Mouse (Mus musculus) left cerebral cortex, postnatal 4 days (tissue): ENCODE data around the gene Zfp931. TPM values are rescaled to one million over a fixed set of nuclear protein-coding genes. Genes with fewer than 3 reads are reported as not detected.
"Not testable (repeated sequence)": the region's sequence is repeated elsewhere in the genome, so short reads cannot be mapped to it uniquely, and the experiment has no call there.

Experiments
- DNase-seq: peaks from one replicate; pipeline ENCODE4 v3.0.0-alpha.2; 2022
- intact Hi-C: fragments of 180-260 bp; cut with DNase I; formaldehyde crosslinking; loops from one replicate; pipeline ENCODE4 v1.15.1; 2025
- total RNA-seq, 2 experiments: library from RNA; stranded (reverse); gene quantifications; 2 replicates each; pipeline ENCODE4 v1.2.3; 2021

Zfp931 gene
- 10 to 100 TPM; 12.4 to 13.2 TPM for total RNA-seq

DNA sequence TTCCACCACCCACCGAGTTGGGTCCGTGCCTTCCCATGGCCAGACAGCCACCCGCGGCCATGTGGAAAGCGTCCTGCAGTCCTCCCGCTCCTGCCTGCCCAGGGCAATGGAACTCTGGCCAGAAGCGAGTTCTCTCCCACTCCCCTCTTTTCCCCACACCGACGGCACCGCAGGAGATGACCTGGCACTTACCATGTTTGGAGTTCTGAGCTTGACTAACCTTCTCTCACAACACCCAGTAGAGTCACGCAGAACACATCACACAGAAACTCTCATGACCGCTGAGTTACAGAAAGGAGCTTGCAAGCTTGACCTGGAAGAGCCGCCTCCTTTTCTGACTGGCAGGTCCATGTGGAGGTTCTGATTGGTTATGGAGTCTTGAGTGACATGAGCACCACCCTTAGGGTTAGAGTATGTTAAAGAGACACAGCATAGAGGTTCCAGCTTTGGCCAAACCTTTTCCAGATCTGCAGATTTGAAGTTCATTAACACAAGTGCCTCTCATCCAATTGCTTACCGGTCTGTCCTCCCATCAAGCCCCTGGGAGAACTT is at the start of gene Zfp931:
Gene Zfp931, minus strand, starts transcription at position 311 of the 552 bp plus-strand sequence.
- intact Hi-C loops, DNase-seq: not testable (repeated sequence)

- intact Hi-C loops, result no loop called here
Observed at GRCm38 (mm10) chr2:178126041-178126820, 48.0 kb upstream of the Zfp931 start.

GRCm38 (mm10) chr2:178125427-178125826 is 47.2 kb upstream of the Zfp931 start:
- DNase-seq, result no peak
- intact Hi-C loops, result no loop called here

More at GRCm38 (mm10) chr2:178126041-178126820, 48.0 kb upstream of the Zfp931 start:
- no peak for DNase-seq

GRCm38 (mm10) chr2:178123466-178123865 is 45.2 kb upstream of the Zfp931 start:
- intact Hi-C loops, result no loop called here
- no peak for DNase-seq

DNA sequence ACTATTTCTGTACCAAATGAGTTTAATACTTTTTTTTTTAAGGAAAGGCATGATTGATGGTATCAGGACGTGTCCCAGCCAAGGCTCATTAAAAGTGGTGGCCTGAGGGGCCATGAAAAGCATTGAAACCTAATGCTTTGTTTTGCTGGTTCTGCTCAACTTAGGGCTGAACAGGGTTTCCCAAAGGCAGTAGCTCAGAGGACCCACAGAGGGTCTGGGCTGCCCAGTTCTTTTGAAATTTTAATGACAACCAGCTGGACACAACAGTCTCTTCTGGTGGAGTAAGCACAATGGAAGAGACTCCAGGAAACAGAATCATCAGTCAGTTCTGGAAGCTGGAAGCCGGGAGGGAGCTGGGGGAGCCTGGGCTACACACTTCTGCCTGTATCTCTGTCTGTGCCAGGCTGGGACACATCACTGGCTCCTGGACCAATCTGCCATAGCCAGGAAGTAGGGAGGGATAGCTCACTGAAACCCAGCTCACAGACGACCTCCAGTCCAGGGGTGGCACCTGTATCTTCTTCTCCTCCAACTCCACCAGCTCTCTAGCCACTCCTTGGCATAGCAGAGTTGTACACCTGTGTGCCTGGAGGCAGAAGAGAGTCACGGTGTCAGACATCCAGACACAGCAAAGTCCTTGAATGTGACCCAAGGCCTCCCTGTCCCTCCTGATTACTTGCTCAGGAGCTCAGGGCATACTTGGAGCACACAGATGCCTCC is 43.8 kb upstream of the Zfp931 start:
- intact Hi-C loops, result no loop called here
- no peak for DNase-seq

DNA sequence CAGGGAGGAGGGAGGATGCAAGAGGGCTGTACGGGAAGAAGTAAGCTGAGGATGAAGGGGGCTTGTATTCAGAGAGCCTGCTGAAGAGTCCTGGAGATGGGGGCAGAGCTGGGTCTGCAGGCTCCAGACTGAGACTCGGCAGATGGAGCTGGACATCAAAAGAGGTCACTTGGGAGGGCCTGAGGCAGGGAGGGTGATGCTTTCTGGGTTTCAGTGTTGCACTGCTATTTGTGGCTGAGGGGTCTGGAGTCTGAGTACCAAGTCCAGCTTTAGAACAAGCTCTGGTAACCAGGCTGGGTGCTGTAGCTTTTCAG is 43.1 kb upstream of the Zfp931 start:
- intact Hi-C loops, result no loop called here
- no peak for DNase-seq

DNA sequence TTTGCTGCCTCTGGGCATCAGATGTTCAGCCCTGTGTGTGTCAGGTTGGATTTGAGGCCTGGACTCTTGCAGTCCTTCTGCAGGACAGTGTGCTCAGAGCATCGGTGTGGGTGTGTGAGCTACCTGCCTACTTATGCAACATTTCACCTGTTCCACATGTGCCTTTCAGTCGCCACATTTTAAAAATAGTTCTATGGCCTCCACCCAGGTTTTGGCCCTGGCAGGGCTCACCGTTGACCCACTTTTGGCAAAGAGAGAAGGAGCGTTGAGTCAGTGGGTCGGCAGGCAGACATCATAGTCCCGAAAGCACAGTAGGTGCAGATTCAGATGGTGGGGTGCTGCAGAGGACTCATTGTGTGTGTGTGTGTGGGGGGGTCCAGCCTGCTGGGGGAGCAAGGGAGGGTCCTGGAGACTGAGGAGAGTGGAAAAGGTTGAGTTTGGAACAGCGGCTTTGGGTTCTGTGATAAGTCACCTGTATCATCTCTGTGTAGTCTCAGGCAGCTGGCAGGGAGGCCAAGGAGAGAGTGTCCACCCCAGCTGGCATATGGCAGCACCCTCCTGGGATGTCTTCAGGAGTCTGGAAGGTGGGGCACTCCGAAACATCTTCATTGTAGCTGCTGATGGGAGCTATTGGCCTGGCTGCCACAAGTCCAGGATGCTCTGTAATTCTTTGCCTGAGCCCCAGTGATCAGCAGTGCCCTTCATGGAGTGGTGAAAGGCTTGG is 42.5 kb upstream of the Zfp931 start:
- intact Hi-C loops, result no loop called here
- DNase-seq, result no peak

DNA sequence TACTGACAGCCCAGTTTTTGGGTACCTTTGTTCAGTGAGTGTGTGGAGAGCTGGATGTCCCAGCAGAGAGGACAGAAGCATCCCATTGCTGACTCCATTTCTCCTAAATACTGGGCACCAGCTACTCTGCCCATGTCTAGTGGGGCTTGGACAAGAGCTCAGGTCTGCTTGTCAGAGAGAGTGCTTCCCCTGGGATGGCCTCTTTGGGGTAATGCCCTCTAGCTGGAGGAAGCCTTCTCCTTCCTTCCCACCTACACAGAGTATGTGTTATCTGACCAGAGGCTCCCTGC is 42.0 kb upstream of the Zfp931 start:
- no peak for DNase-seq
- intact Hi-C loops, result no loop called here

DNA sequence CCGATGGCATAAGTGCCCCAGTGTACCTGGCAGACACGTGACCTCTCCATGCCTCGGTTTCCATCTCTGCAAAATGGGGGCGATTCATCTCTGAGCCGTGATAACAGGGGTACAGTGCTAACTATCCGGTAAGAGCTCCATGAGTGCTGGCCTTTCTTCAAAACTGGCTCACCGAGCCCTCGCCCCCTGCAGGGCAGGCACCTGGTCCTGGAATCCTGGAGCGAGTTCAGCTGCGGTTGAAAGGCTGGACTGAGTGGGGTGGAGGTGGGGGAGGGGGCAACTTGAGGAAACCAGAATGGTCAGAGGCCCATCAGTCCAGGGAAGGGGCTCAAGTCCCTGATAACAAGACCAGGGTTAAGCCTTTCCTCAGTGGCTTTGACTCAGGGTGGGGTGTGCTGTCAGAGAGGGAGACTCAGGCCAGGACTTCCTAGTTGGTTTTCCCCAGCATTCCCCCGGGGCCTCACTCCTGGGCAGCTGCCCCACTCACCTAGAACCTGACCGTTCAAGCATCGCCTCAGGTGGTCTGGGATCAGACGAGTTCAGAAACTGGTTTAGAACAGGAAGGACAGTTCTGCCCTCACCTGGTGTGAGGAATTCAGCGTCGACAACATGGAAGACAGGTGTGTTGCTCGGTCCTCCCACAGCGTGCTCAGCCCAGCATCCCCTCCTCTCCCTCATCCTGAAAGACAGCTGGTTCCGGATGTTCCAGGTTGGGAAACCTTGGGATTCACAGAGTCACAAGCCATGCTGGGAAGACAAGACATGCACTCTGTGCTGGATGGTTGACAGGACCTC is 41.5 kb upstream of the Zfp931 start:
- no peak for DNase-seq
- intact Hi-C loops, result no loop called here

GRCm38 (mm10) chr2:178118801-178119560 is 40.7 kb upstream of the Zfp931 start, which contains the start of gene Phactr3:
Phactr3 (plus strand) TSS chr2:178118975.
- no peak for DNase-seq
- intact Hi-C loops, result no loop called here

- intact Hi-C loops, result no loop called here
- peak; percentile 51 for DNase-seq
Observed at GRCm38 (mm10) chr2:178117946-178118345, 39.7 kb upstream of the Zfp931 start.

- peak; percentile 64 for DNase-seq
- intact Hi-C loops, result no loop called here
Observed at GRCm38 (mm10) chr2:178101957-178102356, 23.7 kb upstream of the Zfp931 start.

- intact Hi-C loops, result no loop called here
- peak; percentile 56 for DNase-seq
Observed at GRCm38 (mm10) chr2:178098021-178098420, 19.7 kb upstream of the Zfp931 start.

DNA sequence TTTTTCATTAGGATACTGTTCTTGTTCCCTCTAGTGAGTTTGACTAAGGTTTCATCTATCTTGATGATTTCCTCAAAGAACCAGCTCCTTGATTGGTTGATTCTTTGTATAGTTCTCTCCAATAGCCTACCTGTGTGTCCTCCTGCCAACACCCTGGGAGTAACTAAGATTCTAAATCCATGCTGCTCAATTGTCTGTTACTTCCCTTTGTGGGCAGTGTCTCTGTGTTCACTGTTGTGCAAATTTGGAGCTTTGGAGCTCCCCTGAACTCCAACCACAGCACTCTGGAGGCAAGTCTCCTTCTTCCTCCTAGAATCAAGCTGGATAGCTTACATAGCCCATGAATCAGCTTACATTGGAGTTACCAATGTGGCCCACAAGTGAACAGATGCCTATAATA is 11.3 kb upstream of the Zfp931 start:
- intact Hi-C loops, result no loop called here
- DNase-seq, result no peak

- peak; percentile 47 for DNase-seq
- intact Hi-C loops, result no loop called here
Observed at GRCm38 (mm10) chr2:178058195-178058594, 20.1 kb downstream of the Zfp931 start.

GRCm38 (mm10) chr2:178027601-178028000 is 50.7 kb downstream of the Zfp931 start:
- intact Hi-C loops, DNase-seq: not testable (repeated sequence)

GRCm38 (mm10) chr2:178023861-178024260 is 54.4 kb downstream of the Zfp931 start:
- intact Hi-C loops, DNase-seq: not testable (repeated sequence)

GRCm38 (mm10) chr2:178023011-178023611 is 55.2 kb downstream of the Zfp931 start, which contains the start of gene Zfp971:
Zfp971 (plus strand) TSS chr2:178023284.
- DNase-seq, result peak; percentile 24
- intact Hi-C loops, result not testable (repeated sequence)

DNA sequence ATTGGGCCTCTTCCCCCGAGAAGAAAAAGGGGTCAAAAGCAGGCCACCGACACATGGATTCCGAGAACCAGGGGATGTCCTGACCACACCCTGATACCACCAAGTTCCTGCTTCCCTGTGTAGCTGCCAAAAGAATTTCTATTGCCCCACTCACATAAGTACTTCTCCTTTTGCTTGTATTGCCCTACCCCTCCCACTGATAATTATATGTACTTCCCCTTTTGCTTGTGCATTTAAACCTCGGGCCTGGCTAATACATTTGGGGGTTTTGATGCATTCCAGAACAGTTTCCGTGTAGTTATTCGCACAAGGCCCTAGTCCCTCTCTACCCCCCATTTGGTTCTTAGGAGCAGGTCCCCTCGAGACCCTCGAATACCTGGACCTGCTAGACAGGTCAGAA is 57.5 kb downstream of the Zfp931 start:
- DNase-seq, intact Hi-C loops: not testable (repeated sequence)
